Mouse (Mus musculus): ENCODE data around the gene Abi3bp. TPM values are rescaled to one million over a fixed set of nuclear protein-coding genes. Genes with fewer than 3 reads are reported as not detected.
A peak's percentile ranks its signal among the peaks of the same experiment; 100 is the strongest.

Gene Abi3bp
- polyA plus RNA-seq, 1 experiment from 2014 or later: 0.29 TPM

DNA sequence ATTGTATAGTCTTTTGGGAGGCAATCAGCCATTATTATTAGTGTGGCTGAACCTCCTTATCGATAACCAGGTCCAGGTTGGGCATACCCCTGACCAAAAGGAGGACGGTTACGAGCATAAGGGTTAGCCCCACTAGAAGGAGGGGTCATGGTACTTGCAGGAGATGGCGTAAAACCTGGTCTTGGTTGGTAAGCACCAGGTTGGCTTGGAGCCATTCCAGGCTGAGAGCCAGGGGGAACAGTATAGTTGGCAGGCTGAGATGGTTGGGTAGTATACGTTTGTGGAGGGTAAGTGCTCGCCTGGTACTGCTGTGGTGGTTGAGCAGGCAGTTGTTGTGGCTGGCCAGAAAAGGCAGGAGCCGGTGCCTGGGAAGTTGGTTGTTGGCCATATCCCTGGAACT lies 213.0 kb downstream of the Abi3bp start:
- Histone ChIP-seq H3K27me3 (ENCODE audit: control insufficient read depth, insufficient read depth, low read depth, low read length) (no peaks in the 10 kb centered on the region), H3K4me2 (ENCODE audit: low read length) (no peak overlapping the region), H3K9me3 (replicated peaks; ENCODE audit: control insufficient read depth, low read length, poor library complexity, severe bottlenecking) (no peaks in the 10 kb centered on the region), H3K36me3 (ENCODE audit: control insufficient read depth, insufficient read depth, low read length) (peaks cover 13% of the 10 kb centered on the region), H3K27ac (ENCODE audit: low read length) (no peak overlapping the region), H3K4me3 (ENCODE audit: low read depth, low read length) (no peak overlapping the region), H3K9ac (ENCODE audit: low read depth, low read length) (no peak overlapping the region), H3K4me1 (ENCODE audit: control insufficient read depth, insufficient read depth, low read length) (no peaks in the 10 kb centered on the region)
- 92% methylated on average over 7 of the region's 7 CpGs for WGBS
- no peak for ATAC-seq

DNA sequence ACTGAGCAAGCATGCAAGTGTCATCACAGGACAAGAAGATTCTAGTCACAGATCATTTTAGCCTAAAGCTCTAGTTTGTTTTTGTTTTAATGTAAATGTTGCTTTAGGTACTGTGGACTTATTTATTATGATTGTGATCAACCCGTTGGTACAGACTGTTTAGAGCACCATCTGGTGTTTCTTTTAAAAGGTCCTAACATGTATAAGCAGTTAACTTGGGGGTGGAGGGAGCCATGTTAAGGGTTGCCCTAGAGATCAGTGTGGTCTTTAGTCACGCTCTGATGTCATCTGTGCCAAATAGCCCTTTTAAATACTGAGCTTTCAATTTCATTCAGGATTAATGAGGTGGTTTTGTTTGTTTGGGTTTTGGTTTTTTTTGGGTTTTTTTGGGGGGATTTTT lies 218.8 kb downstream of the Abi3bp start:
- no peaks in the 10 kb centered on the region for H3K27me3 ChIP-seq (ENCODE audit: control insufficient read depth, insufficient read depth, low read depth, low read length)
- H3K9me3 ChIP-seq (replicated peaks; ENCODE audit: control insufficient read depth, low read length, poor library complexity, severe bottlenecking): no peaks in the 10 kb centered on the region
- 62% methylated on average over 2 of the region's 2 CpGs for WGBS
- H3K27ac ChIP-seq (ENCODE audit: low read length): no peak overlapping the region
- H3K4me1 ChIP-seq (ENCODE audit: control insufficient read depth, insufficient read depth, low read length): no peaks in the 10 kb centered on the region
- no peak overlapping the region for H3K9ac ChIP-seq (ENCODE audit: low read depth, low read length)
- H3K4me3 ChIP-seq (ENCODE audit: low read depth, low read length): no peak overlapping the region
- H3K4me2 ChIP-seq (ENCODE audit: low read length): no peak overlapping the region
- ATAC-seq: no peak
- peaks cover 12% of the 10 kb centered on the region for H3K36me3 ChIP-seq (ENCODE audit: control insufficient read depth, insufficient read depth, low read length)

DNA sequence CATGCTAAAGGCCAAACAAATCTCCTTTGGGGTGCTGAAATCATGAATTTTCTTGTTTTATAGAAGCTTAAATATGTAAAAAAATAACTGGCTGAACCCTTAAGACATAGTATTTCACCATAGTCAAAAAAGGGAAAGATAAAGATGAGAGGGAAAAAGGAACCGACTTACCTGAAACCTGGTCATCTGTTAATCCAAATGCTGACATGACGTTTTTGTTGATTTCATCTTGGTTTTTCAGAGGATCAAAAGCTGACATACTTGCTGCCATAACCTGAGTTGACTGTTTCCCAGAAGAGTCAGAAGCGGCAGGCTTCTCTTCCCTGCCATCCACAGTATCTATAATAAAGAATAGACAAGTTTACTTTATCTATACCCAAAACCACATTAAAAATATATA lies 223.2 kb downstream of the Abi3bp start:
- ATAC-seq: no peak
- no peak overlapping the region for H3K4me3 ChIP-seq (ENCODE audit: low read depth, low read length)
- WGBS: 98% methylated on average over 3 of the region's 3 CpGs
- H3K9me3 ChIP-seq (replicated peaks; ENCODE audit: control insufficient read depth, low read length, poor library complexity, severe bottlenecking): no peaks in the 10 kb centered on the region
- no peak overlapping the region for H3K4me2 ChIP-seq (ENCODE audit: low read length)
- H3K4me1 ChIP-seq (ENCODE audit: control insufficient read depth, insufficient read depth, low read length): no peaks in the 10 kb centered on the region
- no peak overlapping the region for H3K27ac ChIP-seq (ENCODE audit: low read length)
- no peak overlapping the region for H3K9ac ChIP-seq (ENCODE audit: low read depth, low read length)
- no peaks in the 10 kb centered on the region for H3K27me3 ChIP-seq (ENCODE audit: control insufficient read depth, insufficient read depth, low read depth, low read length)
- peaks cover 15% of the 10 kb centered on the region for H3K36me3 ChIP-seq (ENCODE audit: control insufficient read depth, insufficient read depth, low read length)

DNA sequence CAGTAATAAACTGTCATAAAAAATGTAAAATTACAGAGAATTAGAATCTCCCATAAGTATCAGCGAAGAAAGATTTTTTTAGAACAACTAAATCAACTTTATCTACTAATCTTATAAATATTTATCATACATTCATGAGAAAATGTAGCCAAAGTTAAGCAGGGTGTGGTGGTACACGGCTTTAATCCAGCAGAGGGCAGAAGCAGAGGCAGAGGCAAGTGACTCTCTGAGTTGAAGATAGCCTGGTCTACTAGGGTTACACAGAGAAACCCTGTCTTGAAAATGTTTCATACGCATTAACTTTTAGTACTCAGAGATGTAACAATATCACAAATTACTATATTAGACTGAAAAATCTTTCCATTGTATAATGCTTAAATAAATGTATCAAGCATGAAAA lies 228.1 kb downstream of the Abi3bp start:
- H3K36me3 ChIP-seq (ENCODE audit: control insufficient read depth, insufficient read depth, low read length): peaks cover 11% of the 10 kb centered on the region; the same call in 1 of the 2 replicates
- H3K4me3 ChIP-seq (ENCODE audit: low read depth, low read length): no peak overlapping the region
- no peak overlapping the region for H3K27ac ChIP-seq (ENCODE audit: low read length)
- no peaks in the 10 kb centered on the region for H3K27me3 ChIP-seq (ENCODE audit: control insufficient read depth, insufficient read depth, low read depth, low read length)
- no peaks in the 10 kb centered on the region for H3K9me3 ChIP-seq (replicated peaks; ENCODE audit: control insufficient read depth, low read length, poor library complexity, severe bottlenecking)
- H3K4me2 ChIP-seq (ENCODE audit: low read length): no peak overlapping the region
- ATAC-seq: no peak
- no peaks in the 10 kb centered on the region for H3K4me1 ChIP-seq (ENCODE audit: control insufficient read depth, insufficient read depth, low read length)
- WGBS: 79% methylated on average over 3 of the region's 3 CpGs
- no peak overlapping the region for H3K9ac ChIP-seq (ENCODE audit: low read depth, low read length)

DNA sequence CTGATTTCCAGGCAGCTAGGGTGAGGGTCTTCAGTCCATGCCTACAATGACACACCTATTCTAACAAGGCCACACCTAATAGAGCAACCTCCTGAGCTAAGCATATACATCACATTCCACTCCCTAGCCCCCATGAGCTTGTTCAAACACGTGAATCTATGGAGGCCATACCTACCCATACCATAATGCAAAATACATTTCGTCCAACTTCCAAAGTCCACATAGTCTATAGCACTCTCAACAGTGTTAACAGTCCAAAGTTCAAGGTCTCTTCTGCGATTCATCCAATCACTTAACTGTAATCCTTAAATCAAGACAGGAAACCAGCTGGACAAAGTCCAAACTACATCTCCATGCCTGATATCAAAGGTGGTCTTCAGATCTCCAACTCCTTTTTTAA lies 232.4 kb downstream of the Abi3bp start:
- no peaks in the 10 kb centered on the region for H3K27me3 ChIP-seq (ENCODE audit: control insufficient read depth, insufficient read depth, low read depth, low read length)
- ATAC-seq: no peak
- no peak overlapping the region for H3K9ac ChIP-seq (ENCODE audit: low read depth, low read length)
- H3K4me3 ChIP-seq (ENCODE audit: low read depth, low read length): no peak overlapping the region
- peaks cover 5% of the 10 kb centered on the region for H3K4me1 ChIP-seq (ENCODE audit: control insufficient read depth, insufficient read depth, low read length)
- peaks cover 8% of the 10 kb centered on the region; the same call in 1 of the 2 replicates for H3K36me3 ChIP-seq (ENCODE audit: control insufficient read depth, insufficient read depth, low read length)
- no peak overlapping the region for H3K4me2 ChIP-seq (ENCODE audit: low read length)
- H3K9me3 ChIP-seq (replicated peaks; ENCODE audit: control insufficient read depth, low read length, poor library complexity, severe bottlenecking): no peaks in the 10 kb centered on the region
- no peak overlapping the region for H3K27ac ChIP-seq (ENCODE audit: low read length)
- WGBS: 94% methylated on average over 3 of the region's 3 CpGs

DNA sequence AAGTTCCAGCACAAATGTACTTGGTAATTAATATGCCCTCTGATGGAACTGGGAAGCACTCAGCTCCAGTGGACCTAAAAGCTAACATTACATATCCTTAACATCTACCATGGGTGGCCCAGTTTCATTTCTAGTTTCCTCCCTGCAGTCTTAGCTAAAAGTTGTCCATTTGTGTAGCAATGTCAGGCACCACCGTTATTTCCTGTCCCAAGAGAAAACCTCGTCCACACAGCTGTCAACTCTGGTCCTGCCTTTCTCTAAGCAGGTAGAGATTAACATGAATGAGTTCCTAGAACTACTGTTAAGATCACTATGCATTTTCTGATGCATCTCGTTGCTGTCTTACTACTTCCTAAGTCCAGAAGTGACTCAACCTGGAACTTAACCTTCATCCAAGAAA lies 237.9 kb downstream of the Abi3bp start:
- H3K27me3 ChIP-seq (ENCODE audit: control insufficient read depth, insufficient read depth, low read depth, low read length): no peaks in the 10 kb centered on the region
- no peaks in the 10 kb centered on the region for H3K9me3 ChIP-seq (replicated peaks; ENCODE audit: control insufficient read depth, low read length, poor library complexity, severe bottlenecking)
- H3K4me3 ChIP-seq (ENCODE audit: low read depth, low read length): peak overlapping the region; percentile 76; the same call in 1 of the 2 replicates
- H3K27ac ChIP-seq (ENCODE audit: low read length): no peak overlapping the region
- no peak for ATAC-seq
- H3K4me1 ChIP-seq (ENCODE audit: control insufficient read depth, insufficient read depth, low read length): peaks cover 21% of the 10 kb centered on the region
- no peak overlapping the region for H3K9ac ChIP-seq (ENCODE audit: low read depth, low read length)
- 0 out of 2 replicates have a peak, but pooled peaks cover 2% of the 10 kb centered on the region for H3K36me3 ChIP-seq (ENCODE audit: control insufficient read depth, insufficient read depth, low read length)
- peak overlapping the region; percentile 77 for H3K4me2 ChIP-seq (ENCODE audit: low read length)
- 74% methylated on average over 3 of the region's 3 CpGs for WGBS

DNA sequence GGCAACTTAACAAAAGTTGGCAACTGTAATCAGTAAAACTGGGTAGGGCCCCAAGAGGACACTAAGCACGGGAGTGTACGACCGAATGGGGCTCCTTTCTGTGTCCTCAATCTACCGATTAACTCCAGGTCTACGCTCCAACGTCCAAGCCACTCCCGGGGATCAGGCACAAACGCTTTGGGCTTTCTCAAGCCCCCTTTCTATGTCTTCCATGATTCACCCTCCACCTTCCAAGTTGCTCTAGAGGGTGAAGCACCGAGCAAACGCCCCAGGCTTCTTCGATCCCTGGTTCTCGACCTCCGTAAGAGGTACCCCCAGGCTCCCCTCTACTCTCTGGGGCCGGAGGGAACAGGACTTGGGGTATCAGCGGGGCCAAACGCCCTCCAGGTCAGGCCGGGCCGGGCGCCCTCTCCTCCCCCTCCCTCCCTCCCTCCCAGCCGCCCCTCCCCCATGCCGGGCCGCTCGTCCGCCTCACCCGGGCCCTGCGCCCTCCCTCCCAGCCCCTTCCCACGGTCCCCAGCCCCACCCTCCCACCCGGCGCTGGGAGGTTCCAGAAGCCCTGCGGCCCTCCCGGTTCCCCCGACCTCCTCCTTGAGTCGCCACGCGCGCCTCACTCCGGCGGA lies 239.0 kb downstream of the Abi3bp start:
- under 1% methylated on average over 27 of the region's 38 CpGs for whole genome bisulfite sequencing

DNA sequence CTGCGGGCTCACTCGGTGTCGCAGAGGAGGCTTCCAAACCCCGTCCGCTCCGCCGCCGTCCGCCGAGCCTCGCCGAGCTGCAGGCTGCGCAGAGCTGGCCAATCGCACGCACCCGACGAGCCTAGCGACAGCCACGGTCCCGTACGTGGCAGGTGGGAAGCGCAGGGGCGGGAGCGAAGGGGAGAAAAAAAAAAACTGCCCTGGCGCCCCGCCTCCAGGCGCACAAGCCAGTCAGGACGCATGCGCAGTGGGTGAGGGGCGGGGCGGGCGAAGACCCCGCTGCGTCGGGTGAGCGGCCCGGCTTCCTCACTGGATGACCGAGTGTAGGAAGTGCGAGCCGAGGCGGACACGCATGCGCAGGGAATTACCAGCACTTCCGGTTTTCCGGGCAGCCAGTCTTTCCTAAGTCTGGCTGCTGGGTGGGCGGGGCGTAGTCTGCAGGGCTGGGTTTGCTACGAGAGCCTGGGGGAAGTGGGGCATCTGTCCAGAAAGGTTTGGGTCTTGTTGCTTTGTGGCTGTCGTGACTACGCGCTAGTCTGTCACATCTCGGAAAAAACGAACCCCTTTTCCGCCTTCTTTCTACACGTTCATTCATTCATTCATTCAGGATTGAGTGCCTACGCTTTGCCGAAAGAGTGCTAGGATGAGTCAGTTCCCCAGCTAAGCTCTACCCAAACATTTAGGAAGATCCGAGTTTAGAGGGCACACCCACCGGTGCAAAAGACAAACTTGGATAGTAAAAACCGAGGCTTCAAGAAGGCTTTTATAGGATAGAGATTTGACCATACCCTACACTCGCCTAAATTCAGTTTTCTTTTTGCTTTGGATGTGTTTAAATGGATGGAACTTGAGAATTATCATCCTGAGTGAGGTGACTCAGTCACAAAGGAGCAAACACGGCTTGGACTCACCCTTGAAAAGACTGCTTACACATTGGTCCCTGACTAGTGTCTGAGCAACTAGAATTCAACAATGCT lies 239.8 kb downstream of the Abi3bp start, which contains the start of gene Tfg:
Gene Tfg (minus strand): TSS at position 227 of the 977 bp plus-strand sequence.
- peak within 1 kb of the TSS; percentile 93 for H3K9ac ChIP-seq (ENCODE audit: low read depth, low read length)
- under 1% methylated on average over 62 of the region's 62 CpGs for WGBS
- peak within 1 kb of the TSS; percentile 76 for H3K4me3 ChIP-seq (ENCODE audit: low read depth, low read length)
- peaks cover 21% of the 10 kb centered on the region for H3K4me1 ChIP-seq (ENCODE audit: control insufficient read depth, insufficient read depth, low read length)
- peak within 1 kb of the TSS; percentile 77 for H3K4me2 ChIP-seq (ENCODE audit: low read length)
- no peaks in the 10 kb centered on the region for H3K36me3 ChIP-seq (ENCODE audit: control insufficient read depth, insufficient read depth, low read length)
- peak; percentile 99 for ATAC-seq
- no peaks in the 10 kb centered on the region for H3K27me3 ChIP-seq (ENCODE audit: control insufficient read depth, insufficient read depth, low read depth, low read length)
- H3K27ac ChIP-seq (ENCODE audit: low read length): peak within 1 kb of the TSS; percentile 96
- no peaks in the 10 kb centered on the region for H3K9me3 ChIP-seq (replicated peaks; ENCODE audit: control insufficient read depth, low read length, poor library complexity, severe bottlenecking)

More for the DNA sequence above, 239.0 kb downstream of the Abi3bp start:
- no peaks in the 10 kb centered on the region for H3K27me3 ChIP-seq (ENCODE audit: control insufficient read depth, insufficient read depth, low read depth, low read length)
- peak overlapping the region; percentile 93 for H3K9ac ChIP-seq (ENCODE audit: low read depth, low read length)
- peak overlapping the region; percentile 96 for H3K27ac ChIP-seq (ENCODE audit: low read length)
- H3K4me1 ChIP-seq (ENCODE audit: control insufficient read depth, insufficient read depth, low read length): peaks cover 21% of the 10 kb centered on the region
- peak; percentile 41 for ATAC-seq
- no peaks in the 10 kb centered on the region for H3K9me3 ChIP-seq (replicated peaks; ENCODE audit: control insufficient read depth, low read length, poor library complexity, severe bottlenecking)
- H3K4me3 ChIP-seq (ENCODE audit: low read depth, low read length): peak overlapping the region; percentile 76
- H3K4me2 ChIP-seq (ENCODE audit: low read length): peak overlapping the region; percentile 77
- H3K36me3 ChIP-seq (ENCODE audit: control insufficient read depth, insufficient read depth, low read length): 0 out of 2 replicates have a peak, but pooled peaks cover 2% of the 10 kb centered on the region

DNA sequence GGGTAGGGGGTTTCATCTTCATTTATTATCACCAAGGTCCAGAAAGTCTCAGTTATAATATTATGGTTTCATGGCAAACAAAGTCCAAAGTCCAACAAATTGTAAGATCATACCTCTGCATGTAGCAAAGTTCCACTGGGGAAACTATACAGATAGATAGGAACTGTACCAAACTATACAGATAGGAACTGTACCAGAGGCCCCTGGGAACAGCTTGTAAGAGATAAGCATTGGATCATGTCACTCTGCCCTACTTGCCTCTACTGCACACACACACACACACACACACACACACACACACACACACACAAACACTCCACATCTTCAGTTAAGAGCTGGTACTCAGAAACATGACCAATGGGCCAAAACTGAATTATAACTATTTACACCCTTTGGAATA lies 241.4 kb downstream of the Abi3bp start:
- H3K27ac ChIP-seq (ENCODE audit: low read length): no peak overlapping the region
- peaks cover 21% of the 10 kb centered on the region for H3K4me1 ChIP-seq (ENCODE audit: control insufficient read depth, insufficient read depth, low read length)
- no peaks in the 10 kb centered on the region for H3K27me3 ChIP-seq (ENCODE audit: control insufficient read depth, insufficient read depth, low read depth, low read length)
- no peak overlapping the region for H3K9ac ChIP-seq (ENCODE audit: low read depth, low read length)
- H3K4me2 ChIP-seq (ENCODE audit: low read length): no peak overlapping the region
- no peaks in the 10 kb centered on the region for H3K9me3 ChIP-seq (replicated peaks; ENCODE audit: control insufficient read depth, low read length, poor library complexity, severe bottlenecking)
- ATAC-seq: no peak
- H3K36me3 ChIP-seq (ENCODE audit: control insufficient read depth, insufficient read depth, low read length): no peaks in the 10 kb centered on the region
- H3K4me3 ChIP-seq (ENCODE audit: low read depth, low read length): no peak overlapping the region

All from midbrain, embryonic 16.5 days (tissue).